8 mouse cellular contexts compared by ENCODE assay signal in the genomic region with DNA sequence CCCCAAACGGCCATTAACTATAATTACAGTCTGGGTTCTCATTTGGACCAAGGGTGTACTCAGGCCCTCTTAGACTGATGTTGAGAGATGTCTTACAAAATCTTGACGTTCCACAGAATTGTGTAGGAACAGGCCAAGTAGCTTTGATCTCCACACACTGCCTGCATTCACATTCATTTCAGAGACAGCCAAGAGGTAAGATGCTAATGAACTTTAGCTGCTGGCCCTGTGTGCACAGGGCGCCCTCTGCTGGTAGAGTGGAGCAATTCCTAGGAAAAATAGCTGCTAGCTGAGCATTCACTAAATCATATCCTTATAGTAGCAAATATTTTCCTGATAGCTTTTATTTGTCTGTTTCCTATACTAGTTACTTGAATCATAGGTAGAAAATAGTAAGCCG. TPM values are rescaled to one million over a fixed set of nuclear protein-coding genes. Genes with fewer than 3 reads are reported as not detected.
A peak's percentile ranks its signal among the peaks of the same experiment; 100 is the strongest.
DNase-seq lines count a peak whose midpoint lies in the region; ATAC-seq lines count a peak whose summit lies in the region.

No protein-coding gene starts in this region.

- no peak for ATAC-seq in kidney, embryonic 14.5 days (ENCODE audit: low FRiP score, low TSS enrichment)
- ATAC-seq in embryonic facial prominence, embryonic 14.5 days (ENCODE audit: low read depth): no peak
- no peak; the same call in 1 of the 2 replicates for ATAC-seq in midbrain, embryonic 14.5 days (ENCODE audit: low FRiP score, low TSS enrichment)

- peak; percentile 31 for DNase-seq in kidney, adult 11 months
- peak; percentile 75 to 83 for DNase-seq in adrenal gland, postnatal 36 days
- peak; percentile 67 for DNase-seq in embryonic facial prominence, embryonic 14.5 days (ENCODE audit: low spot score)
- DNase-seq in heart, postnatal 10 days: peak; percentile 71 to 84
- DNase-seq in layer of hippocampus, postnatal 36 days: peak; percentile 59 to 65
- peak; percentile 79 for DNase-seq in midbrain, embryonic 14.5 days
- peak; percentile 86 for DNase-seq in splenic B cell, adult 2 months (ENCODE audit: low read depth, low spot score)

- intact Hi-C loops in heart, postnatal 10 days (cut with DNase I): loop anchor here (1.0 to 5.0 kb wide), 3 partner anchors 176 to 560 kb away; no protein-coding TSS in a partner anchor

- WGBS in kidney, embryonic 14.5 days: 22% methylated on average over 4 of the region's 4 CpGs
- WGBS in embryonic facial prominence, embryonic 14.5 days: 15% methylated on average over 4 of the region's 4 CpGs
- 24% methylated on average over 4 of the region's 4 CpGs for WGBS in midbrain, embryonic 14.5 days

- H3K27ac ChIP-seq in kidney, embryonic 14.5 days (ENCODE audit: low read depth, low read length): no peak overlapping the region
- H3K27ac ChIP-seq in embryonic facial prominence, embryonic 14.5 days (replicated peaks; ENCODE audit: low read depth, low read length): no peak overlapping the region
- H3K27ac ChIP-seq in midbrain, embryonic 14.5 days (replicated peaks; ENCODE audit: low read depth, low read length): no peak overlapping the region

- H3K4me3 ChIP-seq in kidney, embryonic 14.5 days (ENCODE audit: low read length): no peak overlapping the region
- no peak overlapping the region for H3K4me3 ChIP-seq in embryonic facial prominence, embryonic 14.5 days (ENCODE audit: low read depth, low read length)
- H3K4me3 ChIP-seq in midbrain, embryonic 14.5 days (replicated peaks; ENCODE audit: low read depth, low read length): no peak overlapping the region

- H3K9me3 ChIP-seq in kidney, embryonic 14.5 days (ENCODE audit: control insufficient read depth, low read length): no peaks in the 10 kb centered on the region
- H3K9me3 ChIP-seq in embryonic facial prominence, embryonic 14.5 days (ENCODE audit: control insufficient read depth, low read length): no peaks in the 10 kb centered on the region
- H3K9me3 ChIP-seq in midbrain, embryonic 14.5 days (ENCODE audit: control insufficient read depth, low read length): no peaks in the 10 kb centered on the region

- H3K9ac ChIP-seq in kidney, embryonic 14.5 days (ENCODE audit: low read depth, low read length): no peak overlapping the region
- H3K9ac ChIP-seq in embryonic facial prominence, embryonic 14.5 days (ENCODE audit: low read depth, low read length): no peak overlapping the region
- H3K9ac ChIP-seq in midbrain, embryonic 14.5 days (replicated peaks; ENCODE audit: low read length): no peak overlapping the region

- no peaks in the 10 kb centered on the region for H3K27me3 ChIP-seq in kidney, embryonic 14.5 days (ENCODE audit: control insufficient read depth, insufficient read depth, low read length)
- H3K27me3 ChIP-seq in embryonic facial prominence, embryonic 14.5 days (replicated peaks; ENCODE audit: control insufficient read depth, insufficient read depth, low read length): no peaks in the 10 kb centered on the region
- H3K27me3 ChIP-seq in midbrain, embryonic 14.5 days (ENCODE audit: control insufficient read depth, insufficient read depth, low read length): no peaks in the 10 kb centered on the region
- H3K27me3 ChIP-seq in splenic B cell, adult 2 months (ENCODE audit: control insufficient read depth, insufficient read depth, low read length, poor library complexity, severe bottlenecking): no peaks in the 10 kb centered on the region

- H3K4me2 ChIP-seq in kidney, embryonic 14.5 days (replicated peaks; ENCODE audit: low read depth, low read length): no peak overlapping the region
- H3K4me2 ChIP-seq in embryonic facial prominence, embryonic 14.5 days (ENCODE audit: low read depth, low read length): no peak overlapping the region
- H3K4me2 ChIP-seq in midbrain, embryonic 14.5 days (ENCODE audit: low read length): no peak overlapping the region

- no peaks in the 10 kb centered on the region for H3K4me1 ChIP-seq in kidney, embryonic 14.5 days (ENCODE audit: control insufficient read depth, insufficient read depth, low read length)
- no peaks in the 10 kb centered on the region for H3K4me1 ChIP-seq in embryonic facial prominence, embryonic 14.5 days (ENCODE audit: control insufficient read depth, insufficient read depth, low read length)
- H3K4me1 ChIP-seq in midbrain, embryonic 14.5 days (ENCODE audit: control insufficient read depth, insufficient read depth, low read length): no peaks in the 10 kb centered on the region

- no peaks in the 10 kb centered on the region for H3K36me3 ChIP-seq in kidney, embryonic 14.5 days (ENCODE audit: control insufficient read depth, insufficient read depth, low read length)
- H3K36me3 ChIP-seq in embryonic facial prominence, embryonic 14.5 days (ENCODE audit: control insufficient read depth, insufficient read depth, low read length): no peaks in the 10 kb centered on the region
- no peaks in the 10 kb centered on the region for H3K36me3 ChIP-seq in midbrain, embryonic 14.5 days (ENCODE audit: control insufficient read depth, insufficient read depth, low read length)
- H3K36me3 ChIP-seq in splenic B cell, adult 2 months (ENCODE audit: control insufficient read depth, insufficient read depth, low read length, poor library complexity, severe bottlenecking): no peaks in the 10 kb centered on the region

RNA-seq across cellular contexts. Expression of gene Cemip2, which starts 30.8 kb away (rescaled TPM):
- polyA plus RNA-seq in kidney, embryonic 14.5 days (2014; fragmentation: Nextera tagmentation; extraction: Ambion mirVana): 16.6 and 26.8 TPM in 2 replicates
- total RNA-seq in adrenal gland, postnatal 36 days (2021): 10 to 100 TPM; 22.8 to 23.7 TPM
- 33.8 and 34.7 TPM in 2 replicates for polyA plus RNA-seq in embryonic facial prominence, embryonic 14.5 days (2014; fragmentation: Nextera tagmentation; extraction: Ambion mirVana)
- 10 to 100 TPM; 30.1 to 31.4 TPM for total RNA-seq in heart, postnatal 10 days (2021)
- total RNA-seq in layer of hippocampus, postnatal 36 days (2021): 10 to 100 TPM; 12.5 to 12.7 TPM
- 32.5 and 53.9 TPM in 2 replicates for polyA plus RNA-seq in midbrain, embryonic 14.5 days (2014; fragmentation: Nextera tagmentation; extraction: Ambion mirVana)

Comparison
In these comparisons a context has a peak if more than half of its experiments do, and no peak if none do; other contexts are left out.
1. DNase-seq: peak in every context shown above with its lines; median percentile 86 in splenic B cell, adult 2 months; 79 in adrenal gland, postnatal 36 days; 79 in midbrain, embryonic 14.5 days; 78 in heart, postnatal 10 days; 67 in embryonic facial prominence, embryonic 14.5 days; 62 in layer of hippocampus, postnatal 36 days; 31 in kidney, adult 11 months.